Mouse (Mus musculus) 3T3-L1 (cell line): Measurements from ENCODE around the gene Mb21d2.

ENCODE experiments used
- DNase-seq: peaks from one replicate; pipeline ENCODE4 v3.0.0-alpha.2; 2015; ENCODE audit warnings: low read depth, low spot score

Mb21d2 gene

GRCm38 (mm10) chr16:28863616-28864015, 65.9 kb downstream of the Mb21d2 start:
- DNase-seq: no peak

GRCm38 (mm10) chr16:28862093-28862492, 67.4 kb downstream of the Mb21d2 start:
- DNase-seq: no peak

GRCm38 (mm10) chr16:28859678-28860077, 69.8 kb downstream of the Mb21d2 start:
- DNase-seq: no peak

GRCm38 (mm10) chr16:28859009-28859288, 70.5 kb downstream of the Mb21d2 start:
- DNase-seq: no peak

- DNase-seq: no peak
These were observed 71.1 kb downstream of the Mb21d2 start for GRCm38 (mm10) chr16:28858210-28859008.

GRCm38 (mm10) chr16:28851409-28851821, 78.1 kb downstream of the Mb21d2 start:
- no peak for DNase-seq

GRCm38 (mm10) chr16:28850881-28851280, 78.6 kb downstream of the Mb21d2 start:
- no peak for DNase-seq

GRCm38 (mm10) chr16:28846123-28846522, 83.3 kb downstream of the Mb21d2 start:
- no peak for DNase-seq

- DNase-seq: no peak
These were observed 84.1 kb downstream of the Mb21d2 start for GRCm38 (mm10) chr16:28845336-28845735.

- peak; percentile 32 for DNase-seq
These were observed 88.4 kb downstream of the Mb21d2 start for GRCm38 (mm10) chr16:28841102-28841501.

- peak; percentile 88 for DNase-seq
These were observed 89.1 kb downstream of the Mb21d2 start for GRCm38 (mm10) chr16:28840075-28840974.

GRCm38 (mm10) chr16:28839575-28839974, 89.9 kb downstream of the Mb21d2 start:
- peak; percentile 10 for DNase-seq

GRCm38 (mm10) chr16:28838016-28838415, 91.5 kb downstream of the Mb21d2 start:
- DNase-seq: peak; percentile 83

- no peak for DNase-seq
These were observed 97.3 kb downstream of the Mb21d2 start for GRCm38 (mm10) chr16:28832085-28832635.

GRCm38 (mm10) chr16:28829263-28829955, 100.1 kb downstream of the Mb21d2 start:
- no peak for DNase-seq

- DNase-seq: no peak
These were observed 104.7 kb downstream of the Mb21d2 start for GRCm38 (mm10) chr16:28824781-28825180.

- no peak for DNase-seq
These were observed 107.7 kb downstream of the Mb21d2 start for GRCm38 (mm10) chr16:28821774-28822173.

- no peak for DNase-seq
These were observed 110.7 kb downstream of the Mb21d2 start for GRCm38 (mm10) chr16:28818749-28819285.

GRCm38 (mm10) chr16:28813290-28813689, 116.2 kb downstream of the Mb21d2 start:
- no peak for DNase-seq

- DNase-seq: no peak
These were observed 120.4 kb downstream of the Mb21d2 start for GRCm38 (mm10) chr16:28809089-28809488.

GRCm38 (mm10) chr16:28793115-28793514, 136.4 kb downstream of the Mb21d2 start:
- peak; percentile 58 for DNase-seq
